Mouse (Mus musculus) B cell, adult (primary cell): ENCODE results near the gene Slc35f2. TPM values are rescaled to one million over a fixed set of nuclear protein-coding genes. Genes with fewer than 3 reads are reported as not detected.

ENCODE experiments used
- total RNA-seq: library from RNA; stranded (reverse); gene quantifications from 4 replicates; pipeline ENCODE4 v1.2.4, GENCODE M21; 2023; ENCODE audit not compliant: inconsistent age

Gene Slc35f2
- 2.7 to 3.2 TPM (median 3.0 TPM) in 4 replicates for total RNA-seq

DNA sequence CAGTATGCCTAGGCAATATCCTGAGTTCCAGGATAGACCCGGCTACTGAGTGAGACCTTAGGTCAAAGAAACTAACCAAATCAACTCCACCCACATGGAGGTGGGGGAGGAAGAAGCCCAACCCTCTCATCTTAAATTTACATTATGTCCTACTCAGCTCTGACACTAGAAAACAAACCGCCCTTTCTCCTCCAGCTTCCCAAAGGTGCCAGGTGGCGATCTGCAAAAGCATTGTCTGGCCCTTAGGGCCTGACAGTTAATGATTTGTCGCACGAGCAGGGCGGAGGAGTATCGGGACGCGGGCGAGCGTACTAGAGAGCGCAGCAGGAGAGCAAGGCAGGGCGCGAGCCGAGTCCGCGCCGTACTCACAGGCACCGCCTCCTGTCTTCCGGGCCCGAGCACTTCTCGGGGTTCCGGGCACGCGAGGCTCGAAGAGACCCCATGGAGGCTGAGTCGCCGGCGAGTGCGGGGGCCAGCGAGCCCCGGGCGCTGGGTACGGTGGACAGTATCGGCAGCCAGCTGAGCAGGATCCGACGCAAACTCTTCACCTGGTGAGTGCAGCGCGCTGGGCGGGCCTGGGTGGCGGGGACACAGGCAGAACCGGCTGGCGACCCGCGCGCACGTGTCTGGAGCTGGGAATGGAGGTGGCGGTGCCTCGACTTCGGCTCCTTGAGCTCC is at the start of gene Slc35f2:
TSS of gene Slc35f2 (plus strand) at position 195 of the 678 bp plus-strand sequence.

GRCm38 (mm10) chr9:53849864-53850263 is 78.5 kb downstream of the Slc35f2 start, which contains the start of gene Sln:
Sln (plus strand) TSS chr9:53850164.

Other genes starting within 250 kb of the Slc35f2 start
- gene Atm, start 234.8 kb upstream of the Slc35f2 start, total RNA-seq: 57.4 to 61.1 TPM (median 60.5 TPM) in 4 replicates
- gene Npat, start 234.5 kb upstream of the Slc35f2 start, total RNA-seq: 15.2 to 20.3 TPM (median 16.8 TPM) in 4 replicates
- gene Acat1, start 161.2 kb upstream of the Slc35f2 start, total RNA-seq: 23.4 to 30.0 TPM (median 26.6 TPM) in 4 replicates
- gene Cul5, start 101.5 kb upstream of the Slc35f2 start, total RNA-seq: 36.1 to 40.8 TPM (median 36.9 TPM) in 4 replicates
- gene Rab39, start 65.3 kb upstream of the Slc35f2 start, total RNA-seq: 4.5 to 5.6 TPM (median 5.0 TPM) in 4 replicates
- gene Sln, start 78.6 kb downstream of the Slc35f2 start, total RNA-seq: not detected in 4 replicates
- not detected in 4 replicates for gene Elmod1, start 203.8 kb downstream of the Slc35f2 start, total RNA-seq